Mouse (Mus musculus): Measurements from ENCODE around the gene Zfp687.

DNA sequence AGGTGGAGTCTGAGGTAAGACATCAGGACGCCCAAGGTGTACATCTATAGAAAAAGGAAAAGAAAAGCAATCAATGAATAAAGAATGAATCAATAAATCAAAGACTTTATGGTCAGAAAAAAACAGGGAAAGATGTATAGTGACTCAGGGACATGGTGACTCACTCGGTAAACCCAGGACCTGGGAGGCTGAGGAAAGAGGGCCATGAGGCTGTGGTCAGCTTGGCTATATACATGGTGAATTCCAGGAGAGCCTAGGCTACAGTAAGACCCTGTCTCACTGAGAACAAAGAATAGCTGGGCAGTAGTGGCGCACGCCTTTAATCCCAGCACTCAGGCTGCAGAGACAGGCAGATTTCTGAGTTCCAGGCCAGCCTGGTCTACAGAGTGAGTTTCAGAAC is 48.5 kb upstream of the Zfp687 start:
- TF ChIP-seq CTCF (IDR thresholded peaks at IDR 0.05; ENCODE audit: low read depth, low read length) (no peak), POLR2A (IDR thresholded peaks at IDR 0.05; ENCODE audit: extremely low read depth, insufficient read depth, low read length) (no peak)
